Mouse (Mus musculus): Measurements from ENCODE around the gene Saysd1. TPM values are rescaled to one million over a fixed set of nuclear protein-coding genes. Genes with fewer than 3 reads are reported as not detected.

Saysd1 gene
- total and polyA plus RNA-seq, 3 experiments = 5.3 to 6.6 (median 5.9) TPM

DNA sequence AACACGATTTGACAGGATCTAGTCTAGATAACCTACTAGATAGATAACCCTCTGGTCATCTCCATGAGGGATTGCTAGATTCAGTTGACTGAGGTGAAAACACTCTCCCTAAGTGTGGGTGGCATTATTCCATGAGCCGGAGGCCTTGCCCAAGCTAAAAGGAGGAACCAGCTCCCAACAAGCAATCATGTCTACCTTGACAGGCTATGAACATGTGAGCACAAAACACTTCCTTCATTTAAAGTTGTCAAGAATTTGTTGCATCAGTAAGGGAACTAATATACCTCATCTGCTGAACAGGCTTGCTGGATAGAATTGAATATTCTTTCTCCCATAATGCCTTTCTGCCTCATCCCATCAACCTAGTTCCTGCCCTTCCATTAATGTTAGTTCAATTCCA, 98.5 kb downstream of the Saysd1 start:
- dilution Hi-C loops (cut with MboI; ENCODE audit: extremely low pct_ligation_motif_present, extremely low pct_unique_long_range_greater_than_20kb, low sequenced_read_pairs) = no loop called here
- no peaks in the 10 kb centered on the region for H3K27me3 ChIP-seq (replicated peaks)
- no peak overlapping the region for H3K27ac ChIP-seq (ENCODE audit: insufficient read depth, low read depth)
- H3K9me3 ChIP-seq (replicated peaks; ENCODE audit: low read length) = no peaks in the 10 kb centered on the region
- H3K9ac ChIP-seq (ENCODE audit: insufficient read depth, low read depth) = no peak overlapping the region
- H3K4me1 ChIP-seq (ENCODE audit: control insufficient read depth in 1 of 2, insufficient read depth in 2 of 2) = peaks cover 2 to 7% of the 10 kb centered on the region in 2 experiments; a peak in 2 of 4 replicates
- DNase-seq (ENCODE audit: extremely low read depth) = no peak
- no peak overlapping the region for H3K4me3 ChIP-seq (replicated peaks in 1 of 3; ENCODE audit: low read depth in 2 of 3, low read length in 2 of 3, poor library complexity in 1 of 3)
- in situ Hi-C loops (cut with MboI; ENCODE audit: low pct_ligation_motif_present, low pct_unique_long_range_greater_than_20kb, low sequenced_read_pairs) = no loop called here
- H3K79me2 ChIP-seq (replicated peaks; ENCODE audit: control insufficient read depth, extremely low read depth, insufficient read depth, poor library complexity, severe bottlenecking) = no peaks in the 10 kb centered on the region
- no peaks in the 10 kb centered on the region for H3K36me3 ChIP-seq (replicated peaks in 1 of 2; ENCODE audit: control insufficient read depth in 1 of 2, insufficient read depth in 1 of 2, low read length in 1 of 2)
- no peak for TF ChIP-seq MAX (IDR thresholded peaks at IDR 0.05; ENCODE audit: low read length)
- TF ChIP-seq MEF2A (IDR thresholded peaks at IDR 0.05; ENCODE audit: borderline replicate concordance, low read depth, low read length) = no peak
- TF ChIP-seq KAT2A (IDR thresholded peaks at IDR 0.05; ENCODE audit: insufficient replicate concordance, low read length) = no peak
- no peak for TF ChIP-seq HCFC1 (IDR thresholded peaks at IDR 0.05; ENCODE audit: low read depth, low read length)
- TF ChIP-seq TCF12 (IDR thresholded peaks at IDR 0.05; ENCODE audit: low read depth, low read length) = no peak
- no peak for TF ChIP-seq CHD1 (IDR thresholded peaks at IDR 0.05; ENCODE audit: low read depth, low read length)
- TF ChIP-seq E2F4 (IDR thresholded peaks at IDR 0.05; ENCODE audit: insufficient replicate concordance, low read depth, low read length) = no peak
- no peak for TF ChIP-seq USF2 (conservative IDR thresholded peaks at IDR 0.05; ENCODE audit: low read depth, low read length)
- no peak for TF ChIP-seq ZC3H11A (IDR thresholded peaks at IDR 0.05; ENCODE audit: low read depth, low read length)
- TF ChIP-seq MYC (IDR thresholded peaks at IDR 0.05; ENCODE audit: low read depth, low read length) = no peak
- H3K4me2 ChIP-seq (ENCODE audit: insufficient read depth, low read depth, poor library complexity, severe bottlenecking) = no peak overlapping the region

DNA sequence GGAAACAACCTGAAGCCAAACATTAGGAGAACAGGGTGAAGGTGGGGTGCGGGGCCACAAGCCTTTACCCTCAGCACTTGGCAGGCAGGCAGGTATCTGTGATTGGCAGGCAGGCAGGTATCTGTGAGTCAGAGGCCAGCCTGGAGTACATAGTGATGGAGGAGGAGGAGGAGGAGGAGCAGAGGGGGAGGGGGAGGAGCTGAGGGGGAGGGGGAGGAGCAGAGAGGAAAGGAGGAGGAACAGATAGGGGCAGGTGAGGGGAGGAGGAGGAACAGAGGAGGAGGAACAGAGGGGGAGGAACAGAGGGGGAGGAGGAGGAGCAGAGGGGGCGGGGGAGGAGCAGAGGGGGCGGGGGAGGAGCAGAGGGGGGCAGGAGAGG, 105.6 kb downstream of the Saysd1 start:
- no peak overlapping the region for H3K9ac ChIP-seq (ENCODE audit: insufficient read depth, low read depth)
- dilution Hi-C loops (cut with MboI; ENCODE audit: extremely low pct_ligation_motif_present, extremely low pct_unique_long_range_greater_than_20kb, low sequenced_read_pairs) = no loop called here
- TF ChIP-seq USF1 (IDR thresholded peaks at IDR 0.05; ENCODE audit: low read depth, low read length) = no peak
- TF ChIP-seq TBP (conservative IDR thresholded peaks at IDR 0.05; ENCODE audit: low read depth, low read length) = no peak
- no peak for TF ChIP-seq MAX (IDR thresholded peaks at IDR 0.05; ENCODE audit: low read length)
- TF ChIP-seq SIN3A (IDR thresholded peaks at IDR 0.05; ENCODE audit: low read length) = no peak
- no peak for TF ChIP-seq CHD1 (IDR thresholded peaks at IDR 0.05; ENCODE audit: low read depth, low read length)
- TF ChIP-seq KAT2A (IDR thresholded peaks at IDR 0.05; ENCODE audit: insufficient replicate concordance, low read length) = no peak
- no peak for TF ChIP-seq POLR2AphosphoS2 (IDR thresholded peaks at IDR 0.05; ENCODE audit: low read depth, low read length)
- TF ChIP-seq JUND (conservative IDR thresholded peaks at IDR 0.05; ENCODE audit: low read depth, low read length) = no peak
- no peak for TF ChIP-seq POLR2A (IDR thresholded peaks at IDR 0.05; ENCODE audit: low read depth, low read length)
- no peak for TF ChIP-seq HCFC1 (IDR thresholded peaks at IDR 0.05; ENCODE audit: low read depth, low read length)
- TF ChIP-seq ZMIZ1 (IDR thresholded peaks at IDR 0.05; ENCODE audit: low read depth, low read length) = no peak
- TF ChIP-seq NELFE (IDR thresholded peaks at IDR 0.05; ENCODE audit: low read depth, low read length) = no peak
- in situ Hi-C loops (cut with MboI; ENCODE audit: low pct_ligation_motif_present, low pct_unique_long_range_greater_than_20kb, low sequenced_read_pairs) = no loop called here
- H3K79me2 ChIP-seq (replicated peaks; ENCODE audit: control insufficient read depth, extremely low read depth, insufficient read depth, poor library complexity, severe bottlenecking) = no peaks in the 10 kb centered on the region
- no peaks in the 10 kb centered on the region for H3K36me3 ChIP-seq (replicated peaks in 1 of 2; ENCODE audit: control insufficient read depth in 1 of 2, insufficient read depth in 1 of 2, low read length in 1 of 2)
- H3K9me3 ChIP-seq (replicated peaks; ENCODE audit: low read length) = no peaks in the 10 kb centered on the region
- H3K27ac ChIP-seq (ENCODE audit: insufficient read depth, low read depth) = no peak overlapping the region
- H3K4me2 ChIP-seq (ENCODE audit: insufficient read depth, low read depth, poor library complexity, severe bottlenecking) = no peak overlapping the region
- H3K4me1 ChIP-seq (ENCODE audit: control insufficient read depth in 1 of 2, insufficient read depth in 2 of 2) = peaks cover 18% of the 10 kb centered on the region in 2 experiments
- DNase-seq (ENCODE audit: extremely low read depth) = no peak
- no peaks in the 10 kb centered on the region for H3K27me3 ChIP-seq (replicated peaks)
- H3K4me3 ChIP-seq (replicated peaks in 1 of 3; ENCODE audit: low read depth in 2 of 3, low read length in 2 of 3, poor library complexity in 1 of 3) = no peak overlapping the region

All from CH12.LX (cell line).